Mouse (Mus musculus): ENCODE measurements around the gene Dlg1.

Gene Dlg1

DNA sequence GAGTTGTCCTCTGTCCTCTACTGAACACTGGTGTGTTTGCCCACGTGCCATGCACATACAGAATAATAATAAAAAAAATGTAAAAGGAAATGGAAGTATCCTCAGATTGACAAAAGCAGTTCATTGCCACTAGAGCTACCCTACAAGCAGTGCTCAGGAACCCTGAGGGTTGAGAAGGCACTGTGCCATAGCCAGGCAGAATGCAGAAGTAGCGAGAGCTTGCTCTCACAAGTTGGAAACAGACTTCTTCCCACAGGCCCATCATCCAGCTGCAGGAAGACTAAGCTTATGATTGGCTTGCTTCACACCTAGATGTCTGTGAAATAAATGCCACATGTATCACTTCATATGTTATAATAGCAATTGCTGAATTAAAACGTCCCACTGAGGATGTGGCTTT, 203.7 kb downstream of the Dlg1 start:
- no peak for DNase-seq

DNA sequence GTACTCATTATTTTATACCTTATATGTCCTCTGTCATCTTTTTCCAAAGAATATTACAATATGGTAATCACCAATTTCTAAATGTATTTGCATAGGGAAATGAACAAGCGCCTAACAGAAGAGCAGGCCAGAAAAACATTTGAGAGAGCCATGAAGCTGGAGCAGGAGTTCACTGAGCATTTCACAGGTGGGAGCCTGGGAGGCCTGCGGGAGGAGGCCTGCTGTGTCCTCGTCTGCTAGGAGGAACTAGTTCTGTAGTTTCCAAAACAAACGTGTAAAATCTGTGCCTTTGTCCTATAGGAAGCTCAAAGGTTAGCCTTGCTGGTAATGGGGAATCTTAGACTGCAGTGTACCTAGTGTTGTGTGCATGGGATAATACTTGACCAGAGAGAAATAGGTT, 204.5 kb downstream of the Dlg1 start:
- no peak for DNase-seq

DNA sequence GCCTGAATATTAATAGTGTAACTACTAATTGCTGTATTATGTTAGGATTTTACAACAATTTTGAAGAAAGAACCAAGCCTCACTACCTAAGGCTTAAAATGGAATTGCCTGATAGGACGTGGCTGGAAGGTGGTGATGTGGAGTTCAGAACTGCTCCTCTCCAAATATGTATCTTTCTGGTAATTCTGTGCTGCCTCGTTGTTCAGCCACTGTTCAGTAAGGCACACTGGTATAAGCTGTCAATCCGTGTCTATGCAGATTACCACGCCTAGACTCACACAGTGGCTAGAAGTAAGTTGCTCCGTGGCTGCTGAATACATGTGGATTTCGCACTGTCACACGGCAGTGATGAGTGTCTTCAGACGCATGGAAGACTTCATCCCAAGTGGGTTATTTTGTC, 210.5 kb downstream of the Dlg1 start:
- DNase-seq = peak; percentile 5

DNA sequence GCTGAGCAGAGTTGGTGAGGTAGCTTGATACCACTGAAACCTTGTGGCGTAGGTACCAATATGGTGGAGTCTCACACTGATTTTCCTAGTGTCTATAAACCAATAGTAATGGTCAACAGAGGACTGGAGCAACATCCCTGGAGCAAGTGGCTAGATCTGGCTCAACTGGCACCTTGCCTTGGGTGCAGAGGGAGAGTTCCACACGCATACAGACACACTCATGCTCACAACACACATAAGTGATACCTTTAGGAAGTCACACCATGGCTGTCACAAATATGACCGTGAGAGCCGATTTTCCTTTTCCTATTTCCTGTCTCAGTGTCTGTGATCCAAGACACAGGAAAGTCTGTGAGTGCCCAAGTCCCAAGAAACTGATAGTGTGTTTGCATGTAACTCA, 212.1 kb downstream of the Dlg1 start:
- peak; percentile 39 for DNase-seq

DNA sequence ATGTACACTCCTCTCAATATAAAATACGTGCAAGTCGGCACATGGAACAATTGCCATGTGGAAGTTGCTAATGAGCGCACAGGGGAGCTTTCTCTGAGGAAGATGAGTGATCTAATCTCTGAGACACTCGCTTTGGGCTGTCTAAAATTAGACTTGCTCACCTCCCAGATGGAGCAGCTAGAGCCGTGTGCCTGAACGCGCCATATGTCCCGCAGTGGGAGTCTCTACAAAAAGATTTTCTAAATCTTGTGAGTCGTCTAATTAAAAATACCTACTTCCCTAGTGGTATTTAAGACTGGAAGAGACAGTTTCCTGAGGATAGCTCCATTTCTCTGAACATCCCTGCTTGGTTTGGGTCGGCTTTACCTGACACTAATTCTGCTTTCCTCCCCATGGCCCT, 213.1 kb downstream of the Dlg1 start:
- peak; percentile 87 for DNase-seq

DNA sequence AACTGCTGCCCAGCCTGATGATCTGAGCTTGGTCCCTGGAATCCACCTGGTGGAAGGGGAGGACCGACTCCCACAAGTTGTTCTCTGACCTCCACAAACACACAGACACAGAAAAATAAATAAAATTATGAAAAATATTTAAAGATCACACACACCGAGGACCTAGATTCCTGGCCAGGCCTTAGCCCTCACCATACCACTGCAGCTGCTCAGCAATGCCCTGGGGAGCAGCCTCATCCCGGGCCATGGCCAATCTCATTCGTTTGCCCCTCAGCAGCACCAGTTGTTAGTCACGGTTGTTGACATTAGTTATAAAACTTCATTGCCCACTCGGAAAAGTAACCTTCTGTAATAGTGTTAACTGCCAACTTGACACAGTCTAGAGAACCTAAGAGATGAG, 214.8 kb downstream of the Dlg1 start:
- DNase-seq = peak; percentile 29

DNA sequence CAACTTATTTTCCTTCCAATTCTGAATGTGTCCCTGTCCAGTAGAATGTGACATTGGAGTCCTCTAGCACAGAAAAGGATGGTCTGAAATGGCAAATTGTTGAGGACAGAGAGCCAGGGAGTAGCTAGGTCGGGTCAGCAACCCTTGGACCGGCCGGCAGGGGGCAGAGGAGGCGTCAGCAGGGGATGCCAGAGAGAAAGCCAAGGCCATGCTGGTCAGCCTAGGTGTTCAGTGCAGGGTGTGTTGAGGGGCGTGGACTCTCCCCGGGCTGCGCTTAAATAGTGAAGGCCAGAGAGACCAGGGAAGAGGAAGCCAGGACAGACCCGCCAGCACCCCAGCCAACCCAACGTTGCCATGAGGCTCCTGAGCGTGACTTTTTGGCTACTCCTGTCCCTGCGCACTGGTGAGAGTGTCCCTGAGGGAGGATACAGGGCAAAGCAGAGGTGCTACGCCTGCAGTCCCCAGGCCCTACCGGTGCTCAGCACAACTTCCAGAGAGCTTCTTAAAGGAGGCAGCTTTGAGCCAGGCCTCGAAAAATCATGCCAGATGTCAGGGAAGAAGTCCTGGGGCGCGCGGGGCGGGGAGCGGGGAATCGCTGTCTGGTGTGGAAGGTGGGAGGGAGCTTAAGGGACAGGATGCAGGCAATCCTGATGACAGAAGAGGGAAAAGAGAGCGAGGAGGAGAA, 215.5 kb downstream of the Dlg1 start, which contains the start of gene Meltf:
Gene Meltf, plus strand, starts transcription at position 238 of the 685 bp plus-strand sequence.
- peak; percentile 83 for DNase-seq

DNA sequence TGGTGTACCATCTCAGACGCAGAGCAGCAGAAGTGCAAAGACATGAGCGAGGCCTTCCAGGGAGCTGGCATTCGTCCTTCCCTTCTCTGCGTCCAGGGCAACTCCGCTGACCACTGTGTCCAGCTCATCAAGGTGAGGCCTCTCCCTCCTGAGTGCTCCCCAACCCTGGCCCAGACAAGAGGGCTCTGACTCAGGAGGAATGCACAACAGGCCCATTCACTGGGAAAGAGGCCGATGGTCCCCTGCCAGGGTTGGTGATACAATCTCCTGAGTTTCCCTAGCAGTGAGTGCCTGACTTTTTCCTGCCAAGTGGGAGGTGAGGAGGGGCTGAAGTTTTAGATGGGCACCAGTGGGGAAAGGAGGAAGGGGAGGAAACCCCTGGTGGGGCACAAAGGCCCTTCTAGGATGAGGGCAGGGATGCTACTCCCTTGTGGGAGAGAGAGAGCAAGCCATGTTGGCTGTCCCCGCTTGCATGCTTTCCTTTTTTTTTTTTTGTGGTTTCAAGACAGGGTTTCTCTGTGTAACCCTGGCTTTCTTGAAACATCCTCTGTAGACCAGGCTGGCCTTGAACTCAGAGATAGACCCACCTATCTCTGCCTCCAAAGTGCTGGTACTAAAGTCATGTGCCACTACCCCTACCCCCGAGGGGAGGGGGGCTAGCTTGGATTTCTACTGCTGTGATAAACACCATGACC, 217.1 kb downstream of the Dlg1 start:
- DNase-seq = no peak

DNA sequence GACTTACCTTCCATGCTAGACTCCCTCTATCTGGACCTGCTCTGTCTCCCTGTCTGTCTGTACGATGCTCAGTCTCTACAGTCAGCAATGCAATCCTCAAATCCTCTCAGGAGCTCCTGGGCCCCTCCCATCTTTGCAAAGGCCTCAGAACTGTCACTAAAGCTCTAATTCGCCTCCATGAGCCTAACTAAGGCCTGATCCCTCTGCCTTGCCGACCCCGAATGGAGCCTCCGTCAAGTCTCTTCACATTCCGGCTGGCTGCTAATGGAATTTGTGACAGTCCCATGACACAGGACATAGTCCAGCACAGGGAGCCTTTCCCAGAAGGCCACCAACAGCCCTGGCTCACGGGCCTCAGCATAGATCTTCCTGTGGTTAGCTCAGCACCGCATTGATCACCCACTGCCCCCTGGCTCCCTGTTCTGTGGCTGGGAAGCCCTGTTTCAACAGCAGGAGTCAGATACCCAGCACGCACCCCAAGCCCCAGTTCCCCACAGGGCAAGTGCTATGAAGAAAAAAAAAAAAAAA, 219.2 kb downstream of the Dlg1 start:
- DNase-seq = no peak

DNA sequence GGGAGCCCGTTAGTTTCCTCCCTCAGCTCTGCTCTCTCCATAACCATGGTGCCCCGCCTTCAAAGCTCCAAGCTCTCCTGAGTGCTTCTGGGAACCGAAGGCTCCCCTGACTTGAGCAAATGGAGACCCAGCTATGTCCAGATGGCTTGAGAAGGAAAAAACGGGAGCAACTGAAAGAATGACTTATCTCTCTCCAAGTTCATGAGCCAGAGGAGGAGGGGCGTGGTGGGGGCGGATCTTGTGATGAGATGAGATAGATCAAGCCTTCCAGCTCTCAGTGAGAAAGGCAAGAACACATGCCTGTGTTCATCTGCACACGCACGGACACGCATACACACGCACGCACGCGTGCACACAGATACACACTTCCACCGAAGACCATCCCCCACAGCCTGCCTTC, 220.1 kb downstream of the Dlg1 start:
- no peak for DNase-seq

DNA sequence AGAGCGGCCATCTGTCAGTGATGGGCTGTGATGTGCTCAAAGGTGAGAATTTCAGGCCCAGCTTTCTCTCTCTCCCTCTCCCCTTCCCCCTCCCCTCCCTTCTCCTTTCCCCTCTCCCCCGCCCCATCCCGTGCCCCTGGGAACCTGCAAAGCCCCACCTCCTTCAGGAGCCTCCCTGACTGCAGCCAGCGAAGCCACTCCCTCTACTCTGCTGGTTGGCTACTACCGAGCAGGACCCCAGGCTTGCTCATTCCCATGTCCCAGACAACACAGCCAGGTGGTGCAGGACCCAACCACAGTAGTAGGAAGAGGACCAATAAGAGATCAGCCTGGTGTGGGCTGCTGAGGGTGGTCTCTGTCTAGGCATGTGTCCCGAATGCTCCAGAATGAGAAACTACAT, 220.7 kb downstream of the Dlg1 start:
- DNase-seq = no peak

DNA sequence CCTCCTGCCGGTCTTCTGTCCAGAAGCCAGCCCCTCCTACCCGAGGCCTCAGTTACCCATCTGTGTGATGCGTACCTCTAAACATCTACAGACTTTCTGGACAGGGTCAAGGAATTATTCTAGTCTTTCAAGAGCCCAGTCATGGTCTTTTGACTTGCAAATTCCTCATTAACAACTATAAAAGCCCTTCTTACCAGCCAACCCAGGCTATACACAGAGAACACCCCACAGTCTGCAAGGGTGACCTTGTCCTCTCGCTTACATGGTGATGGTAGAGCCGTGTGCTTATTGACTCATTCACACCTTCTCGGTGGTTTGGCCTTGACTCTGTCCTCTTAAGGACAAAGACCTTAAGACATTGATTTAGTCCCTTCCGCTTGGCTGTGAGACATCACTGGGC, 227.7 kb downstream of the Dlg1 start:
- DNase-seq = no peak

DNA sequence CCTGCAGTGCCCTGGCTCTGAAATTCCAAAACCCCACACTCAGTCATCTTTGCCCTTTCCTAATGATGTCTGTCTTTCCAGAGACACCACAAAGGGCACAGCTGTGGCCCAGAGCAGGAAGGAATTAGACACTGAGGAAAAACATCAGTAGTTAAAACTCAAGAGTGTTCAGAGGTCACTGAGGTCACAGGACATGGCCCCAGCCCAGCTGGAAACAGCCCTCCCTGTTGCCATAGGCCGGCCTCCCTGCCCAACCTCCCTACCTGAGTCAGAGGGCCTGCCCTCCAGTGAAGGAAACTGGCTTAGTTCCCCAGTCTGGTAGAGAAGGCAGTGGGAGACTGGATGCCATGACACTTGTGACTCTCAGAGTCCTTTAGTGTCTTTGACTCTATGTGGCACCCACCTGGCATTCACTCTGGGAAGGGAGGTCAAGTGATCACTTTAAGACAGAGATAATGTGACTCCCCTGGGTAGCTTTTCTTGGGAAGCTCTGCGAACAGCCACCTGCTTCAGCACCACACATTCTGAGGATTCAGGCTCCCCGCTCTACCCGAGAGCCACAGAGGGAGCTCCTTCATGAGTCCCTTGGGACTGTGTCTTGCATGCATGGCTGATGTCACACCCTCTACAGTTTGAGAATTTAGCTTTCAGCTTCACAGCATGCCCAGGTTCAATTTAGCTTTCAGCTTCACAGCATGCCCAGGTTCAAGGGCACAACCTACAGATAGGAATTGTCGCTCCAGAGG, 230.3 kb downstream of the Dlg1 start:
- no peak for DNase-seq

DNA sequence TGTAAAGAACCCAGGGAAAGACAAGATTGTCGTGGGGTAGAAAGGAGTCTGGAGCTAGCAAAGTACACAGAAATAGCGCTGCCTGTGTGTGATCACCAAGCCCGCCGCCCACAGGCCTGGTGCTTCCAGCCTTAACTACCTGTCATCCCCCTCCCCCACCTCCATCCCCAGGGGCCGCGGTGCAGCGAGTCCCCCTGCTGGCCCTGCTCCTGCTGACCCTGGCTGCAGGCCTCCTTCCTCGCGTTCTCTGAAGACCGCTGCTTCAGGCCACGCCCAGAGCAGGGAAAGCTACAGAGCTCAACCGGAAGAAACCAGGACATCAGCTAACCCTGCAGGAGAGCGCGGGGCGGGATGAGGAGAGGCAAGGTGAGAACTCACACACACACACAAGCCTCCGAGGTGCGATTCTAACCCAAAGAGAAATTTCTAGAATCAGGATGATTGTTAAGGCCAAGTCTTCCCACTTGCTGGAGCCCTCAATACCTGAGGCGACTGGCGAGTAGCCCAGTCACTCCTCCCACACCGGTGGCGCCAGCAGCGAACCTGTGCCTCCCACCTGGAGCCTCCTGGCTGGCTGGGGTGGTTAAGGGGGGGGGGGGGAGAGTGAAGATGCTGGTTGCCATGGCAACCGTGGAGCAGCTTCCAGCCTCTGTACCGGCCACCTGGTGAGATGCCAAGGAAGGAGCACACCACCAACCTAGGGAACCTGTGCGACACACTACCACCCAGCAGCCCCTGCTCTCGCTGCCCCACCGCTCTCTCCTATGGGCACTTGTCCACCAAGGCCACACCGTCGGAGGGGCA, 233.9 kb downstream of the Dlg1 start:
- DNase-seq = peak; percentile 75

DNA sequence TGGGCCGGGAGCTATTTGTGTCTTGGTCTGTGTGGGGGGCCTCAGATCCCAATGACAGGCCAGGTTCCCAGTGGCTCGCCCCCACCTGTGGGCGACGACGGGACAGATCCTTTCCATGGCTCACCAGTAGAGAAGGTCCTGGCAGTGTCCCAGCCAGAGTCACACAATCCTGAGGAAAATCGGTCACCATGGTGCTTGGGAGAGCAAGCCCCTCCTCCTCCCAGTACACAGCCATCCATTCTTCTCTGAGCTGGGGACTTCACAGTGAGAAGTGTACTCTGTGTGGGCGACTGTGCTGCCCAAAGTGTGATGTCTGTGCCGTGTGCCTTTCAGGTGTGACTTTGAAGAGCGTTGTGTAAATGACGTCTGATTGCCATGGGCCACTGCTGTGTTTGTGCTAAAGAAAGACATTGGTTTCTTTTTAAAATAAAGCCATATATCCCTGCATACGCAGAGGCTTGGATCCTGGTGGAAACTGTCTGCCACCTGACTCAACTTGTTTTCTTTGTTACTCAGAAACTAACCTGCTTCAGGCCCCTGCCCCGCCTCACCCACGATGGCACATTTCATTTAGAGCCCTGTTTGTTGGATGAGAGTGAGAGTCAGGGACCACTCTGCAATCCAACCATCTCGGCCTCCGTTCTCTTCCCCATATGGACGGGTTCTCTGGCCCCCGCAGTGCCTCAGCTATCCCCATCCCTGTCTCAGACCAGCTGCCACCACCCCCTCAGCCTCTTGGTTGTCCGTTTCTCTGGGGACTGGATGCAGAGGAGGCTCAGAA, 235.5 kb downstream of the Dlg1 start:
- no peak for DNase-seq

DNA sequence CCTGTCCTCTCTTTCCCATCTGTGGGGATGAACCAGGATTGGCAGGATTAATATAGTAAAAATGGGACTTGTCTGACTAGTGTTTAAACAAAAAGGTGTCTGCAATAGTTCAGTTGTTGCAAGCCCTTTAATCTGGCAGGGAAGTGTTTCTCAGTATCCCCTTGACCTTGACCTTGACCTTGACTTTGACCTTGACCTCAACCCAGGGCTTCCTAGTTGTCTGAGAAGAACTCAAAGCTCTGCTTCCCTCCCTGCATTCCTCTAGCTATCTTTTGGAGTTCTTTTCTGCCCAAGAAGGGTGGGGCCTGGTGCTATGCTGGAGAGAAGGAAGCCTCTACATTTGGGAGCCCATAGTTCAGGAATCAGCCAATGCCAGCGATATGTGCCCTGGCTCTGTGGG, 238.6 kb downstream of the Dlg1 start:
- DNase-seq = no peak

DNA sequence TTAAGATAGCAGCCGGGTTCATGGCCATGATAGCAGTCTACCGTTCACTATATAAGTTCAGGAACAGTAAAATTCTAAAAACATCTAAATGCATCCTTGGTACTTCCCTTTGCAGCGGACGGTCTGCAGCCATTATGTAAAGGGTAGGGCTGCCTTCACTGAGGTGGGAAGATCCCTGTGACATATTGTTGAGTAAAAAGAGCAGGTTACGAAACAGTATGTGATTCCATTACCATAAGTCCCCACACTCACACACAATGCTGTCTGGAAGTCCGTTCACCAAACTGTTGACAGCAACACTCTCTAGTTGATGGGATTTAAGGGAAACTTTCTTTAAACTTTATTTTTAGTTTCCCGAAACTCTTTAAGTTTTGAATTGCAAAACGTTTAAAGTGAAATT, 240.0 kb downstream of the Dlg1 start:
- no peak for DNase-seq

DNA sequence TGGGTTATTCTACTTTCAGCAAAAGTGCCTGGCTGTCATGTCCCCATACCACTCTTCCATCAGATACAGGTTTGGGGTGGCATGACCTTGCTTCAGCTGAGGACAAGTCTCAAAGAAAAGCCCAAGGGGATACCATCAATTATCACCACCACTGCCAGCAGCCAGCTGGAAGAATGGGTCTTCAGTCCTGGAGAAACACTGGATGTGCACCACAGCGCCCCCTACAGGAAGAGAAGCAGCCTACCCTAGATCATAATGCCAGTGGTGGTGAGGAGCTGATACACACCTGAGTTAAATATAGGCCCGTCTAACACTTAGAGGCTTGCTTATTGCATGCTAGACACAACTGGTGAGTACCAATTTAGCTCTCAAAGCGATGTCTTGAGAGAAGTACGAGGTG, 242.1 kb downstream of the Dlg1 start:
- DNase-seq = no peak

DNA sequence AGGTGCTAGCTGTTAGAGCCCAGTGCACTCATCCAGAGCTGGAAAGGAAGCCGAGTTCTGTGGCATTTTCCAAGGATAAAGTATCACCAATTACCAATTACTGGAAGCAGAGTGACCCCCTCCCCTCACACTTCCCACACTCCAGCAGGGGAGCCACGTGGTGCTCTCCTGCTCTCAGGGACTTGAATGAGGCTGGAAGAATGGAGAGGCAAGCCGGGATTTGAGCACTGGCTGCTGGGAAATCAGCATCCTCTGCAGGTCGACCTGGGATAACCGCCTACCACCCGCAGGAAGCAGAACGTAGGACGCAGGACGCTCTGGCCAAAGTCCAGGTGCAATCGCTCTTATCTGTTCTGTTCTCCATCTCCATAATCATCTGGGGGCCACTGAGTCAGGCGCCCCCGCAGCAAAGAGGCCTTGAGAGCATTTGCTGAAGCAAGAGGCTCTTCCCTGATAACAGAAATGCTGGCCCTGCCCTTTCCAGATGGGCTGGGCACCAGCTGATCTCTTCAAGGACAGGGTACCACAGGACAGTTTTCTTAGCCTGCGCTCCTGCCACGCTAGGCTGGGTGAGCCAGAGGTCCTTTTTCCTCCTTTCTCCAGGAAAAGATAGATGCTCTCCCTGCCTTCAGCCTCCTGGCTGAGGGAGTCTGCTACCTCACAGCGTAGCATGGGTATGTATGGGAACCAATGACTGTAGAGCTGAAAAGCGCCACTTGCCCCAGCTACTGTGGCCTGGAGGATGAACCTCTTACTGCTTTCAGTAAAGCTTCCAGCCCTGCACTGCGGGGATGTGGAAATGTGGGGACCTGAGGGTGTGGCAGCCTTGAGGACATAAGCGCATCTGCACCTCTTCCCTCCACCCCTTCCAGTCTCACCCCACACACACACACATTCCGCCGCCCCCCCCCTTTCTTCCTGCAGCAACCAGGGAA, 242.9 kb downstream of the Dlg1 start:
- DNase-seq = no peak

DNA sequence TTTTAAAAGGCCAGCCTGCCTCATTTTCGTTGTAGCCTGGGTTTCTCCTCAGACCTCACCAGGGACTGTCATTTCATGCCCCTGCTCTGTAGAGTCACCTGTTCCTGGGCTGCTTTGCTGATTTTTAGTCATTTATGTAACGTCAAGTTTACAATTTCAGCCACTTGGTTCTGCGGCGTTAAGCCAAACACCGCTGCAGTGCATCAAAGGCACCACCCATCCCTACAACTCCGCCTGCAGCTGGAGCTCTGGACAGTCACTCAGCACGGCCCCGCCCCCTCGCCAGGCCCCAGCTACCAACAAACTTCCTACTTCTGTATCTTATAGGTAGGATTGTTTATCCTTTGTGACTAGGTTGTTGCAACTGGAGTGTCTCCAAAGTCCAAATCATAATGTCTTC, 243.7 kb downstream of the Dlg1 start:
- no peak for DNase-seq

DNA sequence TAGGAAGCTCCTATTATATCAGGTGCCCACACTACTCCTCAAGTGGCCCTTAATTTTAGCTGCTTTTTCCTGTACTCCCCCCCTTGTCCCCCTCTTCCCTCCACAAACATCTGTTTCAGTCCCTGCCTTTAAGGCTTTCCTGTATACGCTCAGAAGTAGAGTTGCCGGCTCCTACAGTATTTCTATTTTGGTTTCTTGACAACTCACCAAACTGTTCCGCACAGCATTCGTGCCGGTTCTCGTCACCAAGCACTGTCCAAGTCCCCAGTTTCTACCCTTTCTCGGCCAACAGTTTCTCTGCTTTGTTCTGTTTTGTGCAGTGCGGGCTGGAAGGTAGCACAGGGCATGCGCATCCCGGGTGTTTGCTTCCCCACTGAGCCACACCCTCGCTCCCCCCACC, 245.7 kb downstream of the Dlg1 start:
- DNase-seq = no peak

All from cerebellum, adult 9-11 months (tissue).